Mouse (Mus musculus): ENCODE measurements at regions not wholly inside any gene's neighbourhood (a gene's known extent, or its start where the extent isn't known, plus 50 kb on each side); places are given as distances from the start of the nearest gene placed in this dataset.

- TF ChIP-seq CTCF (IDR thresholded peaks at IDR 0.05; ENCODE audit: low read depth) (no peak), EP300 (optimal IDR thresholded peaks at IDR 0.05) (no peak)
Observed at GRCm38 (mm10) chr3:134033862-134034261, 202.4 kb upstream of the Cxxc4 start.

Measured in stomach, postnatal 0 days (tissue).